Mouse (Mus musculus) testis, postnatal 14 days (tissue): Measurements from ENCODE around the gene Tns3.

Experiments used
- DNase-seq: peaks from one replicate; pipeline ENCODE4 v3.0.0; 2021; ENCODE audit warnings: low spot score

Tns3 gene

DNA sequence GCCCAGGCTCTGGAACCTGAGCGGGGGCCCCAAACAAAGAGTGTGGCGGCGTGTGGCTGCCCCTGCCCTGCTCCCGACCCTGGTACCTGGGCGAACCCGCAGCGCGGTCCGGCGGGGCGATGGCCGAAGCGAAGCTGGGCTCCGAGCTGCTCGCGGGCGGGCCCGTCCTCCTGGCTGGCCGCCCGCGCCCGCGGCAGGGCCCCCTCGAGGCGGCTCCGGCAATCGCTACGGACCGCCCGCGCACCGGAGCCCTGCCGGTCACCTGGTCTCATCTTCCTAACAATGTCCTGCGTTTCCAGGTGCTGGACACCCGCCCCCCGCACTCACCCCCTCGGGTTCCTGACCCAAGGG, at the start of gene Tns3:
Tns3 (minus strand) TSS at position 143 of the 351 bp plus-strand sequence.
- no peak for DNase-seq

DNA sequence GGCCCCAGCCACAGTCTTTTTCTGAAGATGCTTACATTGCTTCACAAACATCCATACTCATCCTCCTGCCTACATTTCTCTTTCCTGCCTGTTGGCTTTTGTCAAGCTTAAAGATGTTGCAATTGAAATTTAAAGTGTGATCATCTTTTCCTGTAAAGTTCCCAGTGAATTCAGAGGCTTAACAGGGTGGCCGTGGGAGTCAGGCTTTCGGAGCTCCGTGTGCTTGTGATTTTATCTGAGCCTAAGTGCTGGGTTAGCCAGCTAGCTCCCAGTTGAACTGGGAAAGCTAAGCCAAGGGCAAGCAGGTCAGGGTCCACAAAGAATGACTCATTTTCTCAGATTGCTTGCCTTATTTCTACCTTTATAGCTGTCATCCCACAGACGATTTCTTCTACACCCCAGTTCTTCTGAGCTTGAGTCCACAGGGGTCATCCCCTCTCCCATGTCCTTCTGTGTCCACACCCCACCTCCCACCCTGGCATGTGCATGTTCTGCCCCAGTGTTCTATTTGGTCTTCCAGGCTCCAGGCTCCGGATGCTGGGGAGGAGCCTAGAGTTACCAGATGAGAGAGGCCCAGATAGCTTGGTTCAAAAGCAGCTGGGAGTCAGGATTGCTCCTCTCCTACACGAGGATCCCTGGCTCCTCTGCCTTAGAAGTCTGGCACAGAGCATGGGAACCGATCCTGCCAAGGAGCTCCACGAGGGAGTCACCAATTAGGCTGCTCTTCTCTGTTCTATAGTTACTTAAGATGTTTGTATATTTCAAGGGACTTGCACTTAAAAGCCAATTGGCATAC, 42.1 kb upstream of the Tns3 start:
- peak; percentile 73 for DNase-seq

DNA sequence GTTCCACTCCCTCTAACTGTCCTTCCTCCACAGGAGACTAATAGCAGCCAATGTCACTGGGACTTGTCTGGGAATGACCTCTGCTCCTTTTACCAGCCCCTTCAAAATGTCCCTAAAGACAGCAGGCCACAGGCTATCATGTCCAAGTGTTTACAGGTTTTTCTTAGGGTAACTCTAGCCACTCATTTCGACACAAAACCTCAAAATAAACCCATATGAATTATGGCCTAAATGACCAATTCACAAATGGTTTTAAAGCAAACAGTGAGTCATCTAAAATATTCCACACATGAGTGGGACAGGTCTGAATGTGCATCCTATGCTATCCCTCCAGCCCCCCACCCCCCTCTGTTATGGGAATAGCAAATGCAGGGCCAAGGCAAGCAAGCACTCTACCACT, 40.8 kb upstream of the Tns3 start:
- DNase-seq, result no peak

DNA sequence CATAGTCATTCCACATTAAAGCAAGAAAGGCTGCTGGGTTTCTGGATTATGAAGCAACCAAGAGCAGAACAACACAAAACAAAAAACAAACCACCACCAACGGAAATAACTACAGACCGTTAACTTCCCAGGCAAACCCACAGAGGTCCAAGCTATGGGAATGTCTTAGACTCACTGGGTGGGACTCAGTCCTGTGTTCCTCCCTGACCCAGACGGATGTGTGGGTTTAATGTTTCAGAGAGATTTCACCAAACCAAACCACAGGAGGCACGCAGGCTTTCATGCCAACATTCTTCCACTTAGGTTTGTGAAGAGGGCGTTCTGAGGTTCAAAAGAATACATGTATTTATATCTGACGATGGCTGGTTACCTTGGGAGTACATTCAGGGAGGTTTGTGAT, 39.5 kb upstream of the Tns3 start:
- DNase-seq, result no peak

DNA sequence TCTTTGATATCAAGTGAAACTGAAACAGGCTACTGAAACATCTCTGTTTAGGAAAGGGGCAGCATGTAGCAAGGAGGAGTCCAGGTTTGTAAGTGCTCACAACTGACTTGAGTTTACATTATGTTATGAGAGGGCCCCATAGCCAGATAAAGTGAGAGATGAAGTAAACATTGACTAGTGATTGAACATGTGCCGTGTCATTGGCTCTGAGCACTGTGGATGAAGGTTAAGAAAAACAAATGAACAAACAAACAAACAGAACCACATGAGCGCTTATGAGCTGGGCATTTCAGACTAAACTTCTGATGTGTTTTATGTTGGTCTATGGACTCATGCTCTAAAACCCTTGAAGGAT, 38.2 kb upstream of the Tns3 start:
- no peak for DNase-seq

DNA sequence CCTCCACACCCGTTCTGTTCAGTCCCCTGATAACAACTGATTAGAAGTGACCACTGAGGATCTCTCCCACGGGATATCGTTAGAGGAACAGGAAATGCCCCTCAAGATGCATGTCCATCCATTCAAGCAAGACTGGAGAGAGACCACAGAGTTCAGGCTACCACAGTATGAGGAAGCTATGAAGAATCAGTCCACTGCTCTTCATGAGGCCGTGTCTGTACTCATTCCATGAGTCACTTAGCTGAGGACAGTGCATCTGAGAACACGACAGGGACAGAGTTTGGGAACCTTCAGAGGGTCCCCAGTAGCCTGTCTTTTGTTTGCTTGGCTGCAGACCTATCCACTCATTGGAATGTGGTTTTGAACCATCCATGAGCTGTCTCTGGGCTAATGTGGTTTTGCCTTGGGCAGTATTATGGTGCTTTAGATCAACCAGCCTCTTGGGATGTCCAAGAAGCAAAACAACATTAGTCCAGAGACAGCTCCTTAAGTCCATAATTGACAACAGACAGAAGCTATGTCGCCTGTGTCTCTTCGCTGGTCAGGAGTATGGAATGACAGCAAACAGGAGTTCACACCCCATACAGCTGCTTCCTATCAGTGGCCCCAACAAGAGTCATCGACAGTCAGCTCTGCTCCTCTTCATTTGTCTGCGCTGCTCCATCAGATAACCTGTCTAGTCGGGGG, 37.7 kb upstream of the Tns3 start:
- no peak for DNase-seq

DNA sequence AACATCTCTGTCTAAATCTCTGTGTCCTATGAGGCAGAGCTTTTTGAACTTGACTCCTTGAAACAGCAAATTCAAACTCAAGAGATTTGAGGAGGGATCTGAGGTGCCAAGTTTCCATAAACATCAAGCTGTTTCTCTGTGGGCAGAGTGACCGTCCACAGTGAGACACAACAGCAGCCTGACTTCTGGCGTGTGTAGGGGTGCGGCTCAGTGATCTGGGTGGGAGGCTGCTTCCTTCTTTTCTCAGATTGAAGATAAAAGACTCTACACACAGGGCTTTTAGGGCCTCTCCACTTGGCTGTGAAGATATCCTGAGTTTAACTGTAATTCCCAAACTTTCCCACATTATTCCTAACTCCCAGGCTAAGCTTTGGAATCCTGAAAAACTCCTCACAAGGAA, 37.1 kb upstream of the Tns3 start:
- DNase-seq, result no peak

DNA sequence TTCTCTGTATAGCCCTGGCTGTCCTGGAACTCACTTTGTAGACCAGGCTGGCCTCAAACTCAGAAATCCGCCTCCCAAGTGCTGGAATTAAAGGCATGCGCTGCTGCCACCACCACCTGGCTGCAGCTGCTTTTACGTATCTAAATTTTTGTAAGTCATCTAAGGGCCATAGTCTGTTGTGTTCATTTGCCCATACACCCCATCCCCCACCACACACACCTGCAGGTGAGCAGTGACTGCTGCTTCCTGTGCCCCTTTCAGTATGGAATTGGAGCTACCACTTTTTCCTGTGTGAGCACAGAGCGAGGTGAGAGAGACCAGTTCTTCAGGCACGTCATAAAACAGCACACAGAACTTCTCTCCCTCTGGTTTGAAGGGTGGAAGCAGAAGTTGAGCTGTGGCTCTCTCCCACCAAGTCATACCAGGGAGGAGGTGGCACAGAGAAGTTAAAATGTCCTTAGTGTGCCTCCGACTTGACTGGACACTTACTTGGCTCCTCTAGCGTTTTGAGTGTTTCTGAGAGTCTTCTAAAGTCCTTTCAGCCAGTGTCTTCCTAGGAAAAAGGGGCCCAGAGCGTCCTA, 36.4 kb upstream of the Tns3 start:
- DNase-seq, result no peak

DNA sequence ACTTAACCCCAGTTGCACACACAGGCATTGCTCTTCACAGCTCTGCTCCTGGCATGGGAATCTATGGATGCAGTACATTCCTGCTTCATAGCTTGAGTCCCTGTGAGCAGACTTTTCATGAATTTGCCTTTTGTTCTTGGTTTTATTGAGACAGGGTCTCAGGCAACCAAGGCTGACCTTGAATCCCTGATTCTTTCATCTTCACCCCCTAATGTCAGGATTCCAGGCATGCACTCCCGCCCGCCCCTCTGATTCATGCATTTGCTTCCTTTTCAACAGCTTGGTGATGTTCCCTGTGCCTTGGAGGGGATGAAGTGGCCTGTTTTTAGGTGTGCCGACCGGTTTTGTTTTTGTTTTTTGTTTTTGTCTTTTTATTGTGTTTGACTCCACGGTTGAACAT, 35.4 kb upstream of the Tns3 start:
- no peak for DNase-seq

DNA sequence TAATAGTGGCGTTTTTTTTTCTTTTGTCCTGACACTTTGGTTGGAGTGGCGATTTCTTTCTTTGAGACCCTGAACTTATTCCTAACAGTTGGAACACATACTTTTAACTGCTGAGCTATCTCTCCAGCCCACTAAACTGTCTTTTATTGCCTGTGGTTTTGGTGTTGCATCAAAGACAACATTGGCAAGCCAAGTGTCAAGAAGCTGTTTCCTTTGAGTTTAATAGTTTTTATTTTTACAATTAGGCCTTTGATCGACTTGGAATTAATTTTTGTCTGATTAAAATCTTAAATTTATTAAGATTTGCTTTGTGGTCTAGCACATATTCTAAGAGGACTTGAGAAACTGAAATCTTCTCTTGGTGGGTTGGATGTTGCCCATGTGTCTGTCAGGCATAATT, 33.3 kb upstream of the Tns3 start:
- no peak for DNase-seq

DNA sequence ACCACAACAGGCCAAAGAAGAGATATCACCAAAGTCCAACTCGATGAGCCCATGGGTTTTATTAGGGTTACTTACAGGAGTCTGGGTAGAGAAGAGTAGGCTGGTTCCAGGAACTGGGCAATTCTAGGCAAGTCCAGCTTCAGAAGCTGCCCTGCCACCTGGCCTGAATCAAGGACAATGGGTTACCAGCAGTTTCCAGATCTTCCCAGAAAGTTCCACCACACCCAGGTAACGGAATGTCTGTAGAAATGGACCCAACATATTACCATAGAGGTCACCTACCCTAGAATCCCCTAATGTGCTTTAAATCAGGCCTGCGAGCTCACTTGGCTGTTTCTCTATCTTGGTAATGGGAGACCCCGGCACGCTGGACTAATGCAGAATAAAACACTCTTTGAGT, 29.8 kb upstream of the Tns3 start:
- DNase-seq, result no peak

DNA sequence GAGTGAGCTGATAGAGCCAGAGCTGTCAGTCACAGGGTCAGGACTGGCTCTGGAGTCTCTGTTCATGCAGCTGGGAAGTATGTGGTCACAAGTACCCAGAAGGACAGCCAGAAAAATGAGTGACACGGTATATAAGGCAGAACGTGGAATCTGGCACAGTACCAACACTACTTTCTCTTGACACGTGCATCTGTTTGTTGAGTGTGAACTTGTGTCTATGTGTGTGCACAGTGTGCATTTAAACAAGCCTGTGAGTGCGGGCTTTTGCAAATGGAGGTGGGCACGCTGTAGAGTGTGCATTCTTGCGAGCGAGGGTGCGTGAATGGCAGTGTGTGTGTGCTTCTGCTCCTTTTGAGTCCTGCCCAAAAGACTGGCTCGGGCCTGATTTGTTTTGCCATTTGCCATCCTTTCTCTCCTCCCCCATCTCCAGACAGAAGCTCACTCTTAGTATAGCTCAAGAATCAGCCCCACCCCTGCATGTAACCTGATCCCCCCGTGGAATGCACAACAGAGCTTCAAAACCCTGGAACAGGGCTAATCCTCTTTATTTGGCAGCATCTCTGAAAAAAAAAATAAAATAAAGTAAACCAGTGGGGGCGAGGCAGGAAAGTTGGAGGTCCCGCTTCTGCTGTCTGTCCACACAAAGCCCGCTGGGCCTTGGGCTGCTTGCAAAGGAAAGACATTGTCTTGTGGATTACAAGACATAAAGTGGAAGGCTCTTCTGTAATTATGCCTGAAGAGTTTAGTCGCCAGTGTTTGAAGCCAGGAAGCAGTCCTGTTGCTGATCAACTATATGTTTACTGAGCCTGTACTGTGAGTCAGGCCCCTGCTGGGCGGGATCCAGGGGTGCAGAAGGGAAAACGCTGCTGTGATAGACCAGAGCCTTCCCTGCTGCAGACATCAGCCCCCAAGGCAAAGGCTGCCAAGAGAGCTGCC, 28.5 kb upstream of the Tns3 start:
- no peak for DNase-seq

DNA sequence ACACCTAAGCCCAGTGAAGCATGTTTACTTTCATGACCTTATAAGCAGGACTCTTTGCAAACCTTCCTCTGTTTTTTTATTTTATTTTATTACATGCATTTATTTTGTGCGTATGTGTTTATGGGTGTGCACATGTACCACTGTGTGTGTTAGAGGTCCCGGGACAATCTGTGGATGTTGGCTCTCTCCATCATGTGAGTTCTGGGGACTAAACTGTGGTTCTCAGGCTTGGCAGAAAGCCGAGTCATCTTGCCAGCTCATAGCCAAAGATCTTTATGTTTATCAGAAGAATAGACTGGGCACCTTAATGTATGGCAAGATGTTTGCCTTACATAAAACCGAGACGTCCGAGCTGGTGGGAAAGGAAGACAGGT, 27.8 kb upstream of the Tns3 start:
- no peak for DNase-seq

DNA sequence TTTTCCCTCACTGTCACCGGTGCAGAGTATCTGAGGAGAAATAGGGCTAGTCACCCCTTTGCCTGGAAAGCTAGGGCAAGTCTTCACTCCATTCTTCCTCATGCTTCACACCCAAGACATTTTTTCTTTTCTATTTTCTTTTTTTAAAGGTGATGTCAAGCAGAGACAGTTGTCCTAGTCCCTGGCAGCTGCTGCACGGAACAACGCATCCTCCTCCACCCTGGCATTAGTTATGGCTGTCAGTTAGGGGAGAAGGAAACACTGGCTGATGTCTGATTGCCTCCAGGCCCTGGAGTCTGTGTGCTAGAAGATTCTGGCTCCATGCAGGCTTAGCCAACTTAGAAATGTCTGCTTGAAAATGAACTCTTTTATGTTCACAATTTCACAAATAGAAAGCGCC, 27.3 kb upstream of the Tns3 start:
- no peak for DNase-seq

DNA sequence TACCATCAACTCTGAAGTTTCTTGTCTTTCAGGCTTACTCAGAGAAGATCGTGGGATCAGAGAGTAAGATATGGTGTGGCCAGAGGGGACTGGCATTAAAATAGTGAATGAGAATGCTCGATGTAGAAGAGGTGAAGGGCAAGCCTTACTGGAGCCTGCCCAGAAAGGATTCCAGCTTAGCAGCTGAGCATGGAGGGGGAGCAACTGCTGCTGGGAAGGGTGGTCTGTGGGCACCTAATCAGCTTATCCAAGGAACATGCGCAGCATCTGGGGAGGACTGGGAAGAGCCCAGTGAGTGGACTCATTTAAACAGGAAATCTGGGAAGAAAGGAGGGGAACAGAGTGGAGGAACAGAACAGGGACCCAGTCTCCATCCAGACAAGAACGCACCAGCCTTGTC, 26.3 kb upstream of the Tns3 start:
- no peak for DNase-seq

DNA sequence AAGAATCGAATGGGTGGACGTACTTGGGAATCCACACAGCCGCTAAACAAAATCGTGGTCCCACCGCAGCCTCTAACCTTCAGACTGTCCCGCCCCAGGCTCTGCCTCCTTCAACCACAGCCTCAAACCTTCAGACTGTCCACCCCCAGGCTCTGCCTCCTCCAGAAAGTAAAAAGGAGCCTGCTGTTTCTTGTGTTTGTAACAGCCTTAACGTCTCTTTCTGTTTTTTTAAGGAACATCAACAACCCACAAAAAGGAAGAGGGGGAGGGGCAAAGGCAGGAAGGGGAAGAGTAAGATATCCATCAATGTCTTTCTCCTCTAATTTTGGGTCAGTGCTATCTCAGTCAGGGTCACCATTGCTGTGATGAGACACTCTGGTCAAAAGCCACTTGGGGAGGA, 25.2 kb upstream of the Tns3 start:
- DNase-seq, result peak; percentile 35

DNA sequence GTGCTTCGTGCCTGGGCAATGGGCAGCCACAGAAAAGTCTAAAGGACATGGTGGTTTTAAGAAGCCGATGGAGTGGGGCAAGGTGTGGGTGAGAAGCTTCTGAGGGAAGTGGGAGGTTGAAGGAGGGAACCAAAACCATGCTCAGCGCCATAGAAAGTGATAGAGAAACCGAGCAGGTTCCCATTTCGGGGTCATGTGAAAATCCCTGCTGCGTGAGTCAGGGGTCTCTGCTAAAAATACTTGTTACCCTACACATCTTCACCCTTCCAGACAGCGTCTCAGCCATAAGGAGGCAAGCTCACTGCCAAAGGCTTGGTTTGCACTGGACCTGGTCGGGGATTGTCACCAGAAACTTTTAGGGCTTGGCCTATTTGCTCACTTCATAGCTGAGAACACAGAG, 24.6 kb upstream of the Tns3 start:
- DNase-seq, result no peak

DNA sequence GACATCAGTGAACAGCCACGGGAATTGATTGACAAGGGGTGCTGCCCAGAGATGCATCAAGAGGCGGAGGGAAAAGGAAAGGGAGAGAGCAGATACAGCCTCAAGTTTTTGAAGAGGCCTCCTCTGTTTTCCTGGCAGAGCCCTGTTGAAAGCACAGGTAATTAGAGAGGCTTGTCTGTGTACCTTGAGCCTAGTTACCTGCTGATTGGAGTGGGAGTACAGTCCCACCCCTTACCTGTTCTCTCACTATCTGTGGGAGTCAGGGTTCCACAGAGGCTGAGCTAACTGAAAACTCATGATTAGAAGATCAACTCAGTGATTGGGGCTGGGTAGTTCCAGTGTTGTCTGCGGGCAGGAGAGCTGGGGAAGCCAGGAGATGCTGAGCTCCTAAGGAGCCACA, 22.2 kb upstream of the Tns3 start:
- no peak for DNase-seq

DNA sequence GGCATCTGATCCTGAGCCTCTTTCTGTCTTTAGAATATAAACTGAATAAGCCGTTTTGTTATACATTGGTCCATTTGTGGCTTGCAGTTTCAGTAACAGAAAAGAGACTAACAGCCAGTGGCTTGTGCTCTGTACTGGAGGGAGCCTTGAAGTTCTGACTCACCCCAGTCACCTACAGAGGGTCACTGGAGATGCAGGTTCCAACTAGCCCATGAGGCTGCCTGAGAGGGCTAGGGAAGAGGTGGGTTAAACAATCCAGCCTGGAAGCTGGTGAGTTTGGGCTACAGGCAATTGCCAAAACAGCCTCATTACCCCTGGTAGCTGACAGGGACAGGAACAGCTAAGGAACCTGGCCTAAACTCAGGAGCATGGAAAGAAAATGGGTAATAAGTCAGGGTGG, 21.7 kb upstream of the Tns3 start:
- DNase-seq, result no peak

DNA sequence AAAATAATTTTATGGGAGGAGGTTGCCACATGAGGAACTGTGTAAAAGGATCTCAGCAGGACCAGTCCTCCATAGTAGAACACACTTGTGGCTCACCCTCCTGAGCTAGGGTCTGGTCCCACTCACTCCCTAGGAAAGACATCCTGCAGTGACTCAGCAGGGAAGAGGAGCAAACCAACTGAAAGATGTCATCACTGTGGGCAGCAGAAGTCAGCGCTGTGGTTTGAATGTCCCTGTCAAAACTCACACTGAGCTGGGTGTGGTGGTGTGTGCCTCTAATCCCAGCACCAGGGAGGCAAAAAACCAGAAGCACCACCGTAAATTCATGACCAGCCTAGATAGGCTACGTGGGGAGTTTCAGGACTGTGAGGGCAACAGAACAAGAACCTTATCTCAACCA, 20.9 kb upstream of the Tns3 start:
- DNase-seq, result no peak

DNA sequence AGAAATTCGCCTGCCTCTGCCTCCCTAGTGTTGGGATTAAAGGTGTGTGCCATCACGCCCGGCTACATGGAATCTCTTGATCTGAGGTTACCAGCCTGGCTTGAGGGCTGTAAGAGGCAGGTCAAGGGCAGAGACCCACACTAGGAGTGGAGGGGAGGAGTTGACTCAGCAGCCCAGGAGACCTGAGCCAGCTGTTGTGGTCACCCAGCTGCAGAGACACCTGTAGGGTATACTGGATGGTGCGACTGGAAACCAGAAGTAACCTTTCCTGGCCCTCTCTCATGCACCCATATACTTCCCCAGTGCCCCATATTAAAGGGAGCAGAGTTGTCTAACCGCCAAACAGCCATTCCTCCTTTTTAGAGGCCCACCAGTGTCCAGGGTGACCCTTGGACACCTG, 19.9 kb upstream of the Tns3 start:
- no peak for DNase-seq

DNA sequence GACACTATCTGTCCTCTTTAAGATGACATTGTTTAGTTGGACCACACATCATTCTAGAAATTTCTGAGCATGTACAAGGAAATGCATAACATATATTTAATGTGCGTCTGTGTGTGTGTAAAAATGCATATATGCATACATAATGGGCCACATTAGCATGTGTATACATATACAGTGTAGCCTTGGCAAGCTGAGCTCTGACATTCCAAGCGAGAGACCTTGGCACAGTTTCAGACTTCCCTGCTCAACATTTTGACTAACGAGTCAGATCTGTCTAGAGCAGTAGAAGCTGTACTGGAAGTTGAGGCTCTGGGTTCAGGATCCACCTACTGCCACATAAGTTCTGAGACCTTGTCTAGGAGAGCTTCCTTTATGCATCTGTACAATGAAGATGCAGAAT, 17.0 kb upstream of the Tns3 start:
- DNase-seq, result no peak

DNA sequence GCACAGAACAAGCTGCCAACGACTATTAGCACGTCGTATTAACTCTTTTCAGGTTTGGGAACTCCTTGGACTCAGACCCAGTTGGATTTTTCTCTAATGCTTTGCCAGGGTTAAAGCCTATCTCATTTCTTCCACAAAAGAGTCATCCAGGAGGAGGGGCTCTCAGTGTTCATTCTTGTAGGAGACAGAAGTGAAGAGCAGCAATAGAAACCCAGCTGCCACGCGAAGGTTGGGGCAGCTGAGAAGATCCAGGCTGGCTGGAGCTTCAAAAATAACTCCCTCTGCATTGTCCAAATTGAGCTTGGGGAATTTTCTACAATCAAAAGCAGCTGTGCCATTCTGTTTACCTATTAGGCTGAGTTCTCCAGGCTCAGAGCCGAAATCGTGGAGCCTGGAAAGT, 16.3 kb upstream of the Tns3 start:
- no peak for DNase-seq
